Mouse (Mus musculus): ENCODE measurements around the gene Rinl.

The Rinl gene

DNA sequence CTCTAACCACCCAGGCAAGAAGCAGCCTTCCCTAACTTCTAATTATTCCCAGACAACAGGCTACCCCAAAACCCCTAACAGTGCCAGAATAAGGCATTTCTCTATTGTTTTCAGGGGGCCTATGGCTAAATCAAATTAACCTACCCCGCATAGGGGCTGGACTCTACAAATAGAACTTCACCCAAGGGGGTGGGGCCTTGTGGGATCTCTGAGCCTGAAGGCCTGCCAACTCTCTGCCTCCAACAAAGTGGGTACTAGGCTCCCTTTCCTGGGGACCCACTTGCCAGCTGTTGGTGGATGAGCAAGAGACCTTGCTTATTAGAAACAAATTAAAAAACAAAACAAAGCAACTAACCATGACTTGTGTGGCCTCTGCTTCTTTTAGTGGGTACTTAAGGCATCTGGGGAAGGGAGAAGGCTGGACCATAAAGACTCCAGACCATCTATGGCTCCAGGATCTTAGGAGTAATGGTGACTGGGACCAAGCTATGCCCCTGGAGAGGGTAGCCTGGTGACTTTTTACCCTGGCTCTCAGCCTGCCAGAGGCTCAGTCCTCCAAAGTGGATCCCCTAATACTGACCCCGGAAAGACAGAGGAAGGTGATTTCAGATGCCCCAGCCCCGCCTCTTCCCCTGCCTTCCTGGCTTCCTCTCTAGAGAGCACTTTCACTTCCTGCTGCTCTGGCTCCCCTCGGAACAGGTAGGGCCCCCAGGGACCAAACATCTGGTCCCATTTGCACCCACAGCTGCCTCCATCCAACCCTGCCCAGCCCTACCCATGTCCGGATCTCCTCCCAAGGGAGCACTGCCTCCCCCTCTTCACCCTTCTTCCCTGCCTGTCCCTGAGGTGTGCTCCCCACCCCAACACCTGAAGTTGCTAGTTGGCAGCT, at the start of gene Rinl:
Gene Rinl, plus strand, starts transcription at position 663 of the 889 bp plus-strand sequence.
- DNase-seq (ENCODE audit: low read depth, low spot score): no peak

DNA sequence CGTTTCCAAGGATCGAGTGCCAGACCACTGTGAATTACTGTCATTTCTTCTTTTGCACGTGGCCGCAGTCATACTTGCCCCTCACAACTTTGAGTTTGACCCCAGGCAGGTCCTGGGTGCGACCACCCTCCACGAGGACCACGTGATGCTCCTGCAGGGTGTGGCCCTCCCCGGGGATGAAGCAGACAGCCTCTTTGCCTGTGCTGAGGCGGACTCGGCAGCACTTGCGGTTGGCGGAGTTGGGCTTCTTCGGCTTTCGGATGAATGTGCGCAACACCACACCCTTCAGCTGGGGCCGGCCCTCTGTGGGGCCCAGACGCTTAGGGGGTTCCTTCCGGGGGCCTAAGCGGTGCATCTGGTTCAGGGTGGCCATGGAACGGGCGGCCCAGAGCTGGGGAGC, 48.9 kb upstream of the Rinl start:
- peak; percentile 60 for DNase-seq (ENCODE audit: low read depth, low spot score)

DNA sequence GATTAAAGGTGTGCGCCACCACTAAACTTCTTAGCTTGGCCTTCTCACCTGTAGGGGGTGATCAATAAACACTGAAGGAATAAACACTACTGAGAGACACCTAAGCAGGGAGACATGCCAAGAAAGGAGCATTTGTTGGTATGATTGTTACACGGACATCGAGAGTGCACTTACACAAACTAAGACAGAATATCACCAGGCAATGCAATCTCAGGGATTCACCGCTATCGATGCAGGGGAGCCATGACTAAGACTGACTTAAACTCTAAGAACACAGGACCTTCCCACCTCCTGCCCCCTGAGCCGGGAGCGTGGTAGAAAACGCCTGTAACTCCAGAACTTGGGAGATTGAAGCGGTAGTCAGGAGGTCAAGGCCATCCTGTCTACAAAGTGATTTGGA, 47.8 kb upstream of the Rinl start:
- peak; percentile 43 for DNase-seq (ENCODE audit: low read depth, low spot score)

DNA sequence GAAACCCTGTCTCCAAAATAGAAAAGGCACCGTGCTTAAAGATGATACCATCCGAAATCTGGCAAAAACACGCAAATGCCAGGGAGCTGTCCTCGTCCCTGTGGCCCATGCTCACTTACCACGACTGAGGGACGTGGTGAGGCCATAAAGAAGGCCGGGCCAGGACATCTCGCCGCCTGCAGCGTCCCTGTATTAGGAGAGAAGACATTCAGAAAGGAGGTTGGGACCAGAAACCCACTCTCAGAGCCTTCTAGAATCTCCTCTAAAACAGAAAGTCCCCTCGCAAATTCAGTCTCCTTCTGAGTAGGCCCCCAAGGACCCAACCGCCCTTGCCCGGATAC, 47.4 kb upstream of the Rinl start:
- no peak for DNase-seq (ENCODE audit: low read depth, low spot score)

DNA sequence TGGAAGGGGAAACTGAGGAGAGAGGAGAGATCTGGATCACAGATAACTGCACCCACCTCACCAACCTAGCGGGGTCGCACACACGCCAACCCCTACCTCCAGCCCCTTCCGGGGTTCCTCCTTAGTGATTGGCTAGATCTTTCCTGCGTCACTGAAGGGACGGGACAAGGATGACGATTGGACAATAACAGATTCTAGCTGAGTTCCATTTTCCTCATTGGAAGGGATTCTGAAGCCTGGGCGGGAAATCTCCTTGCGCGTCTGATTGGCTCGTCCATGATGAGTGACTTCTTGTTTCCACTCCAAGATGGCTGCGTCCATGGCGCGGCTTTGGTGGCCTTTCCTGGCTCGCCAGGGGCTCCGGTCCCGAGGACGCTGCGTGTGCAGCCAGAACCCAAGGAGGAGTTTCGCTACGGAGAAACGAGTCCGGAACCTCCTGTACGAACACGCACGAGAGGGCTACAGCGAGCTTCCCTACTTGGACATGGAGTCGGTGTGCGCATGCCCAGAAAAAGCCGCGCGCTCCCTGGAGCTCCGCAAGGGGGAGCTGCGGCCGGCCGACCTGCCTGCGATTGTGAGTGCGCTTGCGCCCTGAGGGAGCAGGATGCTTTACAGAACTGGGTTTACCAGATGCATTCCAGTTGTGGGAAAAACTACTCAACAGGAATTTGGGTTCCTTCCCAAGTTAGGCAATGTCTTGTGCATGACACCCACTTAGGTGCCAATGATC, 46.9 kb upstream of the Rinl start, which contains the start of the genes Mrps12 and Sars2:
Gene Mrps12, minus strand, starts transcription at position 112 of the 730 bp plus-strand sequence.
Gene Sars2, plus strand, starts transcription at position 284 of the 730 bp plus-strand sequence.
- peak; percentile 99 for DNase-seq (ENCODE audit: low read depth, low spot score)

DNA sequence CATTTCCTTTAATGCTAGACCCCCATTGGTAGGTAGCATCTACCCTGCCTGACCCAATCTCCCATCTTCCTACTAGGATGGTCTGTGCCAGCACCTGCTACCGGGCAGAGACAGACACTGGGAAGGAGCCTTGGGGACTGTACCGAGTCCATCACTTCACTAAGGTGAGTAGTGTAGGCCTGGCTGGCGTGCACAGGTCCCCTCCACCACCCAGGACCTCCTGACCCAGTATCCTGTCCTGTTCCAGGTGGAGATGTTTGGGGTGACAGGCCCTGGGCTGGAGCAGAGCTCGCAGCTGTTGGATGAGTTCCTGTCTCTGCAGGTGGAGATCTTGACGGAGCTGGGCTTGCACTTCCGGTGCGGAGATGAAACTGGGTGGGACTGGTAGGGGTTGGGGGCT, 38.8 kb upstream of the Rinl start:
- DNase-seq (ENCODE audit: low read depth, low spot score): no peak

DNA sequence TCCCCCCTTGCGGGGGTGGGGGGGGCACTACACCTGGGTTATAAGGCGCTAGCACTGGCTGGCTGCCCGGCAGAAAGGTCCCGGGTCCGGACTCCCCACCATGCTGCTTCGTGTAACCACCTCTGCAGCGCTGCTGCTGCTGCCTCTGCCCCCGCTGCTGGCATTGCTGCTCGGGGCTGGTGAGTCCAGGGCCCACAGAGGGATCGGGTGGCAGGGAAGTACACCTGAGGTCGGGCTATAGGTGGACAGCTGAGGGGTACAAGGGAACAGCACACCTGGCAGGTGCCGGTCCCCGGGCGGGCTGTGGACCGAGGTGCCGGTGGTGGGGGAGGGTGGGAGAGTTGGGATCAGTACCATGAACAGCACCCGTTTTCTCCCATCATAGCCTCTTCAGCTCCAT, 32.7 kb upstream of the Rinl start, which contains the start of gene Ccer2:
Gene Ccer2, plus strand, starts transcription at position 96 of the 400 bp plus-strand sequence.
- no peak for DNase-seq (ENCODE audit: low read depth, low spot score)

DNA sequence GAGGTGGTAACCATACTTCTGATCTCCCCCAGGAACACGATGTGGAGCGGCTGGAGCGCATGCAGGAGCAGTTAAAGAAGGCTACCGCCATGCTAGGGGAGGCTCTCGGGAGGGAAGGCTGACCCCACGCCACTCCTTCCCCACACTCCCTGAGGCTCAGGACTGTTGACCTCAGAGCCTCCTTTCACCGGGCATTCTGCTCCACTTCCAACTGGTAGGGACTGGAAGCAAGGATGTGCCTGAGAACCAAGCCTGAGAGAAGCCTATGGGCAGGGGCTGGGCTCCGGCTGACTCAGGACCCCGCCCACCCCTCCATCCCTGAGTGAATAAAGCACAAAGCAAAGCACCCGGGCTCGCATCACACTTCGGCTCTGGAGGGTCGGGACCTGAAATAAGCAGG, 30.1 kb upstream of the Rinl start:
- DNase-seq (ENCODE audit: low read depth, low spot score): no peak

DNA sequence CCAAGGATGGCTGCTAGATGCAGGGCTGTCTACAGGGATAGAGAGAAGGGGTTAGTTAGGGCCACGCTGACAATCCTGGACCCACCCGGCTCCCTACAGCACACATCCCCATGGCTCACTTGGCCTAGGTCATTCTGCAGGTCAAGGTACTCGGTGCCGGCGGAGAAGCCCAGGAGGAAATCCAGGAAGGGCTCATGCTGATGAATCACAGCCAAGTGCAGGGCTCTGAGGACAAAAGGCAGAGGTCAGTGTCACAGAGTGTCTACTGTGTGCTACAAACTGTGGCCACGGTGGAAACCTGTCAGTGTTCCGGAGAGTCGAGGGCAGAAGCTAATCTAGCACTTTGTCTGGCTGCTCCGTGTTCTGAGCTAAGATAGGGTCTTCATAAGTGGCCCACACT, 26.9 kb upstream of the Rinl start:
- DNase-seq (ENCODE audit: low read depth, low spot score): no peak

DNA sequence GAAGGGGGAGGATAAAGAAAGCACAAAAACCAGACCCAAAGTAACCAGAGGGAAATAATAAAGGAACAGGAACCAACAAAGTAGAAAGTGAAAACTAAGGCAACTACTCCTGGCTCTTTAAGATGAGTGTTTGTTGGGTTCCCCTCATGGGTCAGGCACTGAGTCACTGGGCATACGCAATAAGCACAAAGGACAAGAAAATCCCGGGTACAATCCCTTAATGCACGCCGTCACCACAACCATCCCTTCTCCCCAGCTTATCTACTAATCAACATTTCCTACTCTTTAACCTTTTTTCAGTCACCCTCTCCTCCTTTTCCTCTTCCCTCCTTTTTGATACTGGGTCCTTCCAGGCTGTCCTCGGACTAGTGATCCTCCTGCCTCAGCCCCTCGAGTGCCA, 23.6 kb upstream of the Rinl start:
- no peak for DNase-seq (ENCODE audit: low read depth, low spot score)

DNA sequence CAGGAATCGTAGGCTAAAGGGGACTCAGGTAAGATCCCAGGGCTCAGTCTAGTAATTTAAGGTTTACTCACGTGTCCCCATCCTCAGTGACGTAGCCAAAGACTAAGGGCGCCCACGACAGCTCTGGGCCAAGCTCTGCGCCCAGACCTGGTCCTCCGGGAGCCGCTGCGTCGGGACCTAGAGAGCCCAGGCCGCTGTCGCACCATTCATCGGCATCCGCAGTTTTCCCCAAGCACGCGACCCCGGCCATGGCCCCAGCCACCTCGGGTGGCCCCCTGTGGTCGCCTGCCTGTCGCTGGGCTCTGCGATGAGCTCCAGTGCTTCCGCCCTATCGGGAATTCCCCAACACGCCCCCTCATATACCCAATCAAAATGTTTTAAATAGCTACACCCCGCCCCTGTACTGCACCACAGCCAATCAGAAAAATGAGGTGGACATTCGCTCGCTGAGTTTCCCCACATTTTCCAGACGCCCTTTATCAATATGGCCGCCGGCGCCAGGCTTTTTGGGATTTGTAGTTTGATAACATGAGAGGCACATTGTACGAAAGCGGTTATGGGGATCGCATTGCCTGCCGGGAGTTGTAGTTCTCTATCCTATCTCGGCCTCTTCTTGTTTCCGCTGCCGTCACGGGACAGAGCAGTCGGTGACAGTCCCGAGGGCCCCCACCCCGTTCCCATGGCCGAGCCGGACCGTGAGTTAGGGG, 22.4 kb upstream of the Rinl start, which contains the start of gene Sirt2:
Gene Sirt2, plus strand, starts transcription at position 563 of the 707 bp plus-strand sequence.
- peak; percentile 98 for DNase-seq (ENCODE audit: low read depth, low spot score)

DNA sequence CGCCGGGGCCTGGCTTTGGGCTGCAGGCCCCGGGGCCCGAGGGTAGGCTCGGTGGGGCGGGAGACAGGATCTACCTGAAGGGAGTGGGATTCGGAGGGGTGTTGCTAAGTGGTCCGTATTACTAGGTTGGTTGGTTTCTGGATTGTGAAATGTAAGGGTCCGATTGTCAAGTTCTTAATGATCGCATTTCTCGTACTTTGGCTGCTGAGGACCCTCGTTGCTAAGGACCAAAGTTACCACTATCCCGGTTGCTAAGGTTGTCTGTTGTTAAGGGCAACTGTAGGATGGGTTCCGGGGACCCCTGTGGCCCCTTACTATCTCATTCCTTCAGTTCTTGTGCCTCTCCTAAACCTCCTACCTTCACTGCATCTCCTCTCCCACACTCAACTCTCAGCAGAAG, 21.9 kb upstream of the Rinl start:
- no peak for DNase-seq (ENCODE audit: low read depth, low spot score)

DNA sequence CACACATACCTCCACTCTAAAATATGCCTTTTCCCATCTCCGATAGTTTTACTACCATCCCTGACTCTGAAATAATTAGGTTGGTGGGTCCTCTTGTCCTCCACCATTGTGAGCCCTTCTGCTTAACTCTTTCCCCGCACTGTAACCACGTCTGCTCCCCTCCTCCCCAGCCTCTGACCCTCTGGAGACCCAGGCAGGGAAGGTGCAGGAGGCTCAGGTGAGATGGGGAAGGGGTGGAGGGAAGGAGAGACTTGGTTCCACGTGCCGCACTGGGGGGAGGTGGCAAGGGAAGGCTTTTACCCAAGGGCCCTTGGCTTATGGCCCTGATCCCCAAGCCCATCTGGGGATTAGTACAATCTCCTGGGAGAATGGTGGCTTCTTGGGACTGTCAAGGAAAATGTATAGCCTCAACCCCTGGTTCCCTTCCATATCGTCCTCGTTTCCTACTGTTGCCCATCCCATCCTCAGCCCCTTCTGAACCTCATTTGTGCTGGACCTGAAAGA, 21.3 kb upstream of the Rinl start, which contains the start of gene Nfkbib:
Gene Nfkbib, minus strand, starts transcription at position 51 of the 504 bp plus-strand sequence.
- no peak for DNase-seq (ENCODE audit: low read depth, low spot score)

DNA sequence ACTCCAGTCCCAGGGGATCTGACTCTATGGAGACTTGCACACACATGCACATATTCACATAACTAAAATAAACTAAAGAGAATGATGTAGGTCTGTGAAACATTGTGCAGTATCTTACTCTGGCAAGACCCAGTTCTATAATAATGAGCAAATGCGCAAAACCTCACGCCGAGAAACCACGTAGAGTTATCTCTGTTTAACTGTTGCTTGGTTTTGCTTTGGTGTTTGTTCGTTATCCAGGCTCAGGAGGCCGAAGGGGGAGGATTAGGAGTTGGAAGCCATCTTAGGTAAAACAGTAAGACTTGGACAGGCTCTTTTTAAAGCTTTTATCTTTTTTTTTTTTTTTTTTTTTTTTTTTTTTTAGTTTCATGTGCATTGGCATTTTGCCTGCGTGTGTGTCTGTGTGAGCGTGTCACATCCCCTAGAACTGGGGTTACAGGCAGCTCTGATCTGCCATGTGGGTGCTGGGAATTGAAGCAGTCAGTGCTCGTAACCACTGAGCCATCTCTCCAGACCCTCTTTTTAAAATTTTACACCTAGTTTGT, 19.3 kb upstream of the Rinl start:
- no peak for DNase-seq (ENCODE audit: low read depth, low spot score)

DNA sequence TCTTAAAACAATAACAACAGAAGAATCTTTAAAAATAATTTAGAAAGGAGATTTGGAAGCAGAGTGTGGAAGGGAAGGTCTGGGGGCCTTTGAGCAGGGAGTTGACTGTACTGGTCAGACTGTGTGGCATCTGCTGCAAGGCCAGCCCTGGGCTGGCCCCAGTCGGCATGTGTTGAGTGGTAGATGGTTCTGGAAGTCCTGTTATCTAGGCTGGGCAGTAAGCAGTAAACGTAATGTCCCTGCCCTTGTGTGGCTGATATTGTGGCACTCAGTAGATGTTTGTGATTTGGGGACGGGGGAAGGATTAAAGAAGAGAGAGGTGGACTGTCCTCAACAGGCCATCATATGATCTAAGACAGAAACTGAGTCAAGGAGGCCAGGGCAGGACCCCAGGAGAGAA, 18.5 kb upstream of the Rinl start:
- no peak for DNase-seq (ENCODE audit: low read depth, low spot score)

DNA sequence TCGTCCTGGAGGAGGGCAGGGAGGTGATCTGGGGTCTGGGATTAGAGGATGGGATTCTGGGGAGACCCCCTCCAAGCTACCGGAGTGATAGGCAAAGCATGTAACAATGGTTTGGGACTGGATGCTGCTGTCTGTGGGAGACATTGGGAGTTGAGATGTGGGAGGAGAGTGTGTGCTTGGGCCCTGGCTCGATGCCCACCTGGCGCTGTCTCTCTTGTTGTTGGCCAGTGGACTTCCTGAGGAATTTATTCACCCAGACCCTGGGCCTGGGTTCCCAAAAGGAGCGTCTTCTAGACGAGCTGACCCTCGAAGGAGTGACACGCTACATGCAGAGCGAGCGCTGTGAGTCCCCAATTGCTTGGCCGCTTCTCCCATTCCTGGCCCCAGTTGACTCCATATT, 16.9 kb upstream of the Rinl start:
- DNase-seq (ENCODE audit: low read depth, low spot score): no peak

DNA sequence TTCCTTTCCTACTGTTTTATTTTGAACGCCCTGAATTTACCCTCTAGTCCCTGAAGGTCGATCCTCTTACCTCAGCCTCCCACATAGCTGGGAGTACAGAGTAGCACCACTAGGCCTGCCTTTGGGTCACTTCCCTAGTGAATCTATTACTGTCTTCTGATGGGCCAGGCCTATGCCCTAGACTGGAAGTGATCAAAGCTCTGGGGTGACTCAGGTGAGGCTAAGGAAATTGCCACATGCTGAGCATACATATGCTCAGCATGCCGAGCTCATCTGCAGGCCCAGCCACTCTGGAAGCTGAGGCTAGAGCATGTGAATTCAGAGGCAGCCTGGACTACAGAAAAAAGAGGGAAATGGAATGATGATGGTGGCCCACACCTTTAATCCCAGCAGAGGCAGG, 15.6 kb upstream of the Rinl start:
- no peak for DNase-seq (ENCODE audit: low read depth, low spot score)

DNA sequence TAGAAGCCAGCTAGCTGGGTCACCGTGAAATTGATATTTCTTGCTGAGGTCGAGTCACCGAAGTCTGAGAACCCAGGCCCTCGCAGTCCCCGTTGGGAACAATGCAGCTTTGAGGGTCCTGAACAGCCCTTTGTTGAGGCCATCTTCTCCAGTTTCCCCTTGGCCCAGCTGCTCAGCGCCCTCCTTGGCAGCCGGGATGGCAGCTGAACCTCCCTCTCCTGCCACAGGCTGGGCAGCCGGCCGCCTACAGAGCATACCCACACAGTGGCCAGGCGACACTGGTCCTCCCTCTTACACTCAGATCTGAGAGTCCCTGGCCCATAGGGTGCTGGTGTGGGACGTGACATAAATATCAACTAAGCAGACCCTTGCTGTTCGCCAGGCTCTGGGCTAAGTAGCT, 14.6 kb upstream of the Rinl start:
- no peak for DNase-seq (ENCODE audit: low read depth, low spot score)

DNA sequence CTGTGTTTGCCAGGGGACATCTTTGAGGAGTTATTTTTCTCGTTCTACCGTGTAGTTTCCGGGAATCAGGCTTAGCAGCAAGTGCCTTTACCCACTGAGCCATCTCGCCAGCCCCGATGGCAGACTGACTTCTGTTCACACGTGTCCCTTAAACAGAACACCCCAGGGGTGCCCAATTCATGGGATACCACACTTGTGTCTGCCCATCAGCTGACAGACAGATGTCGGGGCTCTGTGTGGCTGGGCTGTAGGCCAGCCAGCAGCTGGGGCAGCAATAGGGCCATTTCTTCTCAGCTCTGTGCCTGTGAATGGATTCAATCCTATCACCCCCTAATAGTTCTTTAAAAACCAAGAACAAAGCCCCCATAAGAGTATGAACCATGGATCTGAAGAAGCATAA, 13.6 kb upstream of the Rinl start:
- DNase-seq (ENCODE audit: low read depth, low spot score): no peak

DNA sequence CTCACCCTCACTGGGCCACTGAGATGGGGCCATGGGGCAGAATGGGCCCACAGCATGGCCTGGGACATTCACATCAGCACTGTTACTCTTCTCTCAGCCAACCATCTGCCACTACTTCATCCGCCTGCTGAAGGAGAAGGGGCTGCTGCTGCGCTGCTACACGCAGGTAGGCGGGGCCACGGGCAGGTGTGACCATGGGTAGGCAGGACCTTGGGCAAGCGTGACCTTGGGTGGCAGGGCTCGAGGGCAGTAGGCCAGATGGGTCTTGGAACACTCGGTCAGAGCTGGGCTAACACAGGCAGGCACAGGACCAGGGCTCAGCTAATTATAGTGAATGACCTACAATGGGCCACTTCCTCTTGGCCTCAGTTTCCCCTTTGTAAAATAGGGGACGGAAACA, 9.9 kb upstream of the Rinl start:
- DNase-seq (ENCODE audit: low read depth, low spot score): no peak

DNA sequence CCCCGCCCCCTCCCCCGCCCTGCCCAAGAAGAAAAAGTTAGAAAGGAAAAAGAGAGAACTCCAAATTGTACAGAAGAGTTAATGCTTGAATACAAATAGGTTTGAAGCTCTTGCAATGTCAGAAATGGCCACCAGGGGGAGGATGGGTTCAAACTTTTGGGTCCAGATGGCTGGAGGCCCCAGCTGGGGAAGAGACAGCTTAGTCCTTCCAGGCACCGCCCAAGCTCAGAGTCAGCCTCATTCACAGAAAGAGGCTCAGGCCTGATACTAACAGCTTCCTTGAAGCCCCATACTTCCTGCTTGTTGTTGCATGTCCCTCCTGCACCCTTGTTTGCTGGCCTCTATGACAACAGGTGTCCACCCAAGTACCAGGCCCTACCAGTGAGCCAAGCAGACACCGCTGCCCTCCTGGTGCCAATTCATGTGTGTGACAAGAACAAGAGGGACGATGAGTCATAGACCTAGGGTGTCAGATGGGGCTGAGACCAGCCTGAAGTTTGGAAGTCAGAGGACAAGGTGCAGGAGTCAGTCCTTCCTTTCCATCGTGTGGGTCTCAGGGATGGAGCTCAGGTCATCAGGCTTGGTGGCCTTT, 8.6 kb upstream of the Rinl start:
- DNase-seq (ENCODE audit: low read depth, low spot score): peak; percentile 88
